Mouse (Mus musculus) stomach, postnatal 0 days (tissue): ENCODE measurements around the gene Mlkl.

Experiments
- CTCF ChIP-seq: IDR thresholded peaks from 2 replicates; pipeline ENCODE4 v1.5.1; 2016; ENCODE audit warnings: antibody characterized with exemption, low read depth, mild to moderate bottlenecking, moderate library complexity
- EP300 ChIP-seq: optimal IDR thresholded peaks from 2 replicates; pipeline ENCODE3; 2016; ENCODE audit warnings: antibody characterized with exemption

GRCm38 (mm10) chr8:111384628-111385027, 46.7 kb upstream of the Mlkl start:
- no peak for TF ChIP-seq CTCF
- TF ChIP-seq EP300: no peak
